Mouse (Mus musculus) small intestine, adult 2 months (tissue): ENCODE data around the gene Mb21d2. TPM values are rescaled to one million over a fixed set of nuclear protein-coding genes. Genes with fewer than 3 reads are reported as not detected.

Experiments used
- H3K27ac ChIP-seq: fragments of 200-500 bp; 2 replicates; pipeline ENCODE4 v1.5.1; 2012; ENCODE audit warnings: low read depth, low read length, control low read depth, inconsistent platforms; ENCODE audit not compliant: insufficient read depth
- H3K27me3 ChIP-seq: fragments of 200-500 bp; 2 replicates; pipeline ENCODE4 v1.6.1; 2012; ENCODE audit warnings: mild to moderate bottlenecking, moderate library complexity, low read length, inconsistent platforms; ENCODE audit not compliant: control insufficient read depth, insufficient read depth
- H3K36me3 ChIP-seq: fragments of 200-500 bp; 2 replicates; pipeline ENCODE4 v1.6.1; 2012; ENCODE audit warnings: mild to moderate bottlenecking, low read length, control low read depth, inconsistent platforms; ENCODE audit not compliant: control insufficient read depth, insufficient read depth
- H3K4me1 ChIP-seq: fragments of 200-500 bp; 2 replicates; pipeline ENCODE4 v1.6.1; 2012; ENCODE audit warnings: low read length, inconsistent platforms, mixed read lengths; ENCODE audit not compliant: control insufficient read depth, insufficient read depth, insufficient read length
- H3K4me3 ChIP-seq: fragments of 200-500 bp; 2 replicates; pipeline ENCODE4 v1.5.1; 2012; ENCODE audit warnings: low read depth, mild to moderate bottlenecking, control low read depth, inconsistent platforms, low read length, moderate library complexity
- CTCF ChIP-seq: fragments of 200-500 bp; IDR thresholded peaks from 2 replicates; pipeline ENCODE4 v1.5.1; 2012; ENCODE audit warnings: low read depth, mild to moderate bottlenecking, control low read depth, inconsistent platforms, low read length, moderate library complexity, mixed read lengths; ENCODE audit not compliant: insufficient replicate concordance, insufficient read length; ENCODE audit errors: extremely low read depth
- POLR2A ChIP-seq: fragments of 200-500 bp; IDR thresholded peaks from 2 replicates; pipeline ENCODE4 v1.6.1; 2012; ENCODE audit warnings: low read depth, mild to moderate bottlenecking, control low read depth, inconsistent platforms, low read length, moderate library complexity
- WGBS: fragments of 180-500 bp; shearing (Covaris S2); methylation state at CpG from one replicate; pipeline ENCODE4 v1.1.7; 2018; 5-methylcytosine and 5-hydroxymethylcytosine counted together
- polyA plus RNA-seq: library from polyadenylated mRNA; depleted of rRNA; stranded (reverse); fragments of >200 nt; gene quantifications from 2 replicates; pipeline ENCODE4 v1.2.3, GENCODE M21; 2012; rRNA removed

Gene Mb21d2
- polyA plus RNA-seq: 6.1 and 15.9 TPM in 2 replicates

GRCm38 (mm10) chr16:28928815-28929685, at the start of gene Mb21d2:
TSS of gene Mb21d2 (minus strand) at chr16:28929673.
- Histone ChIP-seq H3K36me3 (0 out of 2 replicates have a peak, but pooled peaks cover 1% of the 10 kb centered on the region), H3K4me3 (peak within 1 kb of the TSS; percentile 99), H3K27ac (peak within 1 kb of the TSS; percentile 59), H3K4me1 (peaks cover 16% of the 10 kb centered on the region; the same call in 1 of the 2 replicates), H3K27me3 (no peaks in the 10 kb centered on the region)
- WGBS: under 1% methylated on average over 73 of the region's 73 CpGs
- TF ChIP-seq POLR2A (no peak), CTCF (peak; percentile 5; the same call in 1 of the 2 replicates)

GRCm38 (mm10) chr16:28966236-28966635, 36.8 kb upstream of the Mb21d2 start:
- WGBS: 65% methylated on average over 2 of the region's 2 CpGs

GRCm38 (mm10) chr16:28964048-28964447, 34.6 kb upstream of the Mb21d2 start:
- WGBS: 70% methylated on average over 4 of the region's 4 CpGs
- H3K4me1 ChIP-seq: no peaks in the 10 kb centered on the region
- H3K27ac ChIP-seq: no peak overlapping the region
- H3K36me3 ChIP-seq: no peaks in the 10 kb centered on the region
- no peak overlapping the region for H3K4me3 ChIP-seq
- no peaks in the 10 kb centered on the region for H3K27me3 ChIP-seq
- TF ChIP-seq CTCF (no peak), POLR2A (no peak)

More at GRCm38 (mm10) chr16:28966236-28966635, 36.8 kb upstream of the Mb21d2 start:
- Histone ChIP-seq H3K27ac (no peak overlapping the region), H3K4me1 (no peaks in the 10 kb centered on the region), H3K4me3 (no peak overlapping the region), H3K36me3 (no peaks in the 10 kb centered on the region), H3K27me3 (no peaks in the 10 kb centered on the region)
- TF ChIP-seq POLR2A (no peak), CTCF (no peak)

GRCm38 (mm10) chr16:28962987-28963386, 33.5 kb upstream of the Mb21d2 start:
- Histone ChIP-seq H3K27me3 (no peaks in the 10 kb centered on the region), H3K4me1 (no peaks in the 10 kb centered on the region), H3K4me3 (no peak overlapping the region), H3K27ac (no peak overlapping the region), H3K36me3 (no peaks in the 10 kb centered on the region)
- no peak for TF ChIP-seq CTCF
- TF ChIP-seq POLR2A: no peak

- H3K4me1 ChIP-seq: no peaks in the 10 kb centered on the region
- WGBS: 47% methylated on average over 5 of the region's 5 CpGs
- H3K4me3 ChIP-seq: no peak overlapping the region
- no peak for TF ChIP-seq POLR2A
- no peaks in the 10 kb centered on the region for H3K27me3 ChIP-seq
- H3K27ac ChIP-seq: no peak overlapping the region
- no peaks in the 10 kb centered on the region for H3K36me3 ChIP-seq
Observed at GRCm38 (mm10) chr16:28949810-28950209, 20.3 kb upstream of the Mb21d2 start.

- TF ChIP-seq POLR2A (no peak), CTCF (no peak)
- H3K27ac ChIP-seq: no peak overlapping the region
- H3K4me1 ChIP-seq: no peaks in the 10 kb centered on the region
- 55% methylated on average over 2 of the region's 2 CpGs for WGBS
- H3K4me3 ChIP-seq: no peak overlapping the region
- no peaks in the 10 kb centered on the region for H3K36me3 ChIP-seq
- H3K27me3 ChIP-seq: no peaks in the 10 kb centered on the region
Observed at GRCm38 (mm10) chr16:28943254-28943653, 13.8 kb upstream of the Mb21d2 start.

- TF ChIP-seq CTCF (no peak), POLR2A (no peak)
- Histone ChIP-seq H3K27ac (no peak overlapping the region), H3K27me3 (no peaks in the 10 kb centered on the region), H3K36me3 (no peaks in the 10 kb centered on the region), H3K4me3 (no peak overlapping the region), H3K4me1 (no peaks in the 10 kb centered on the region)
- 79% methylated on average over 7 of the region's 7 CpGs for WGBS
Observed at GRCm38 (mm10) chr16:28936181-28936792, 6.8 kb upstream of the Mb21d2 start.
